Mouse (Mus musculus) cerebral cortex, adult 2 months (tissue): ENCODE data around the gene Znfx1.

ENCODE experiments used
- WGBS: fragments of 180-500 bp; shearing (Covaris S2); methylation state at CpG from one replicate; pipeline ENCODE4 v1.1.7; 2018; 5-methylcytosine and 5-hydroxymethylcytosine counted together

Gene Znfx1

GRCm38 (mm10) chr2:167071641-167072601 lies 9.1 kb upstream of the Znfx1 start:
- 5% methylated on average over 22 of the region's 22 CpGs for WGBS

- WGBS: 17% methylated on average over 12 of the region's 12 CpGs
Measured at GRCm38 (mm10) chr2:167071266-167071640, 8.4 kb upstream of the Znfx1 start.

- 45% methylated on average over 6 of the region's 6 CpGs for WGBS
Measured at GRCm38 (mm10) chr2:167070341-167070740, 7.5 kb upstream of the Znfx1 start.

GRCm38 (mm10) chr2:167067575-167067974 lies 4.8 kb upstream of the Znfx1 start:
- 50% methylated on average over 6 of the region's 6 CpGs for WGBS

GRCm38 (mm10) chr2:167066528-167067516 lies 4.0 kb upstream of the Znfx1 start:
- WGBS: 30% methylated on average over 6 of the region's 6 CpGs

- WGBS: 47% methylated on average over 1 of the region's 1 CpGs
Measured at GRCm38 (mm10) chr2:167066031-167066430, 3.2 kb upstream of the Znfx1 start.

- 22% methylated on average over 9 of the region's 9 CpGs for WGBS
Measured at GRCm38 (mm10) chr2:167064601-167065295, 1.9 kb upstream of the Znfx1 start.

GRCm38 (mm10) chr2:167063906-167064496 lies 1.2 kb upstream of the Znfx1 start:
- 8% methylated on average over 7 of the region's 7 CpGs for WGBS

GRCm38 (mm10) chr2:167062497-167062911 lies 311 bp downstream of the Znfx1 start:
- WGBS: under 1% methylated on average over 60 of the region's 60 CpGs

- WGBS: 12% methylated on average over 11 of the region's 11 CpGs
Measured at GRCm38 (mm10) chr2:167061381-167062034, 1.3 kb downstream of the Znfx1 start.

GRCm38 (mm10) chr2:167060360-167060759 lies 2.5 kb downstream of the Znfx1 start:
- WGBS: 42% methylated on average over 3 of the region's 3 CpGs

- 63% methylated on average over 12 of the region's 12 CpGs for WGBS
Measured at GRCm38 (mm10) chr2:167059960-167060359, 2.9 kb downstream of the Znfx1 start.

GRCm38 (mm10) chr2:167059536-167059935 lies 3.3 kb downstream of the Znfx1 start:
- WGBS: 54% methylated on average over 8 of the region's 8 CpGs

- WGBS: 61% methylated on average over 3 of the region's 3 CpGs
Measured at GRCm38 (mm10) chr2:167058814-167059387, 3.9 kb downstream of the Znfx1 start.

- 67% methylated on average over 3 of the region's 3 CpGs for WGBS
Measured at GRCm38 (mm10) chr2:167058201-167058600, 4.6 kb downstream of the Znfx1 start.

GRCm38 (mm10) chr2:167056942-167057323 lies 5.9 kb downstream of the Znfx1 start:
- 61% methylated on average over 5 of the region's 5 CpGs for WGBS

GRCm38 (mm10) chr2:167056210-167056941 lies 6.4 kb downstream of the Znfx1 start:
- 91% methylated on average over 15 of the region's 15 CpGs for WGBS

- WGBS: 46% methylated on average over 15 of the region's 15 CpGs
Measured at GRCm38 (mm10) chr2:167055386-167055785, 7.4 kb downstream of the Znfx1 start.

GRCm38 (mm10) chr2:167053127-167053844 lies 9.5 kb downstream of the Znfx1 start:
- WGBS: 50% methylated on average over 9 of the region's 9 CpGs
